Mouse (Mus musculus) kidney, embryonic 16.5 days (tissue): ENCODE data around the gene Yeats2. TPM values are rescaled to one million over a fixed set of nuclear protein-coding genes. Genes with fewer than 3 reads are reported as not detected.
"Not testable (repeated sequence)": the region's sequence is repeated elsewhere in the genome, so short reads cannot be mapped to it uniquely, and the experiment has no call there.

Experiments
- ATAC-seq: fragments of 200-750 bp; cut with Nextera tagmentation; 2 replicates; pipeline ENCODE4 v1.8.0; 2017; ENCODE audit warnings: moderate TSS enrichment; ENCODE audit not compliant: low FRiP score, low TSS enrichment
- H3K27ac ChIP-seq: fragments of 300-500 bp; sonication (generic); 2 replicates; pipeline ENCODE4 v1.5.1; 2014; ENCODE audit warnings: low read length
- H3K27me3 ChIP-seq: fragments of 300-500 bp; sonication (generic); 2 replicates; pipeline ENCODE4 v1.6.1; 2014; ENCODE audit warnings: low read length, control low read depth, mixed read lengths; ENCODE audit not compliant: insufficient read depth
- H3K36me3 ChIP-seq: fragments of 300-500 bp; sonication (generic); 2 replicates; pipeline ENCODE4 v1.6.1; 2014; ENCODE audit warnings: low read length, control low read depth, mixed read lengths; ENCODE audit not compliant: insufficient read depth
- H3K4me1 ChIP-seq: fragments of 300-500 bp; sonication (generic); 2 replicates; pipeline ENCODE4 v1.6.1; 2014; ENCODE audit warnings: low read length, control low read depth, mixed read lengths; ENCODE audit not compliant: insufficient read depth
- H3K4me2 ChIP-seq: fragments of 300-500 bp; sonication (generic); replicated peaks from 2 replicates; pipeline ENCODE4 v1.6.1; 2014; ENCODE audit warnings: low read depth, low read length
- H3K4me3 ChIP-seq: fragments of 300-500 bp; sonication (generic); 2 replicates; pipeline ENCODE4 v1.5.1; 2014; ENCODE audit warnings: mild to moderate bottlenecking, low read length
- H3K9ac ChIP-seq: fragments of 300-500 bp; sonication (generic); replicated peaks from 2 replicates; pipeline ENCODE4 v1.6.1; 2014; ENCODE audit warnings: low read length
- H3K9me3 ChIP-seq: fragments of 300-500 bp; sonication (generic); 2 replicates; pipeline ENCODE4 v1.6.1; 2016; ENCODE audit warnings: low read length, control low read depth
- WGBS: fragments of 180-500 bp; shearing (Covaris S2); extraction: QIAGEN DNeasy Blood & Tissue Kit; methylation state at CpG from one replicate; pipeline ENCODE4 v1.1.7; 2014; 5-methylcytosine and 5-hydroxymethylcytosine counted together
- polyA plus RNA-seq: library from polyadenylated mRNA; unstranded; fragments of >200 nt; fragmentation: Nextera tagmentation; extraction: Ambion mirVana; gene quantifications from 2 replicates; pipeline ENCODE4 v1.2.1, GENCODE M21; 2015

Yeats2 gene
- polyA plus RNA-seq, 1 experiment from 2014 or later: 31.5 TPM

- no peak overlapping the region for H3K4me3 ChIP-seq
- H3K27ac ChIP-seq: no peak overlapping the region
- 87% methylated on average over 4 of the region's 4 CpGs for WGBS
- no peak overlapping the region for H3K9ac ChIP-seq
- no peaks in the 10 kb centered on the region for H3K9me3 ChIP-seq
- H3K27me3 ChIP-seq: no peaks in the 10 kb centered on the region
- no peak overlapping the region for H3K4me2 ChIP-seq
- no peak for ATAC-seq
- H3K4me1 ChIP-seq: no peaks in the 10 kb centered on the region
- H3K36me3 ChIP-seq: peaks cover 40% of the 10 kb centered on the region
Measured at GRCm38 (mm10) chr16:20116069-20116468, 24.8 kb upstream of the Yeats2 start.

GRCm38 (mm10) chr16:20126319-20126883 is 14.5 kb upstream of the Yeats2 start:
- not testable (repeated sequence) for H3K4me1 ChIP-seq, ATAC-seq, H3K4me2 ChIP-seq, H3K9me3 ChIP-seq, H3K27me3 ChIP-seq, H3K27ac ChIP-seq, H3K9ac ChIP-seq, H3K4me3 ChIP-seq
- 72% methylated on average over 10 of the region's 10 CpGs for WGBS
- peaks cover 35% of the 10 kb centered on the region for H3K36me3 ChIP-seq

GRCm38 (mm10) chr16:20130397-20130796 is 10.5 kb upstream of the Yeats2 start:
- Histone ChIP-seq H3K4me3 (no peak overlapping the region), H3K27me3 (no peaks in the 10 kb centered on the region), H3K9me3 (no peaks in the 10 kb centered on the region), H3K4me2 (no peak overlapping the region), H3K27ac (no peak overlapping the region), H3K36me3 (peaks cover 12% of the 10 kb centered on the region; the same call in 1 of the 2 replicates), H3K4me1 (no peaks in the 10 kb centered on the region), H3K9ac (no peak overlapping the region)
- 56% methylated on average over 2 of the region's 2 CpGs for WGBS
- no peak for ATAC-seq

- ATAC-seq: no peak
Measured at GRCm38 (mm10) chr16:20144568-20144967, 3.7 kb downstream of the Yeats2 start.

GRCm38 (mm10) chr16:20151991-20152390 is 11.1 kb downstream of the Yeats2 start:
- no peaks in the 10 kb centered on the region for H3K9me3 ChIP-seq
- H3K27me3 ChIP-seq: no peaks in the 10 kb centered on the region
- no peak for ATAC-seq
- no peaks in the 10 kb centered on the region for H3K4me1 ChIP-seq
- no peak overlapping the region for H3K9ac ChIP-seq
- H3K4me3 ChIP-seq: no peak overlapping the region
- H3K27ac ChIP-seq: no peak overlapping the region
- peaks cover 16% of the 10 kb centered on the region for H3K36me3 ChIP-seq
- H3K4me2 ChIP-seq: no peak overlapping the region
- WGBS: 66% methylated on average over 5 of the region's 5 CpGs

More at GRCm38 (mm10) chr16:20144568-20144967, 3.7 kb downstream of the Yeats2 start:
- Histone ChIP-seq H3K27ac (no peak overlapping the region), H3K27me3 (no peaks in the 10 kb centered on the region), H3K36me3 (peaks cover 9% of the 10 kb centered on the region), H3K4me3 (no peak overlapping the region), H3K4me2 (no peak overlapping the region), H3K4me1 (peaks cover 18% of the 10 kb centered on the region), H3K9me3 (no peaks in the 10 kb centered on the region), H3K9ac (no peak overlapping the region)
- WGBS: 94% methylated on average over 3 of the region's 3 CpGs

GRCm38 (mm10) chr16:20153742-20154141 is 12.9 kb downstream of the Yeats2 start:
- no peaks in the 10 kb centered on the region for H3K9me3 ChIP-seq
- H3K36me3 ChIP-seq: peaks cover 23% of the 10 kb centered on the region
- no peak overlapping the region for H3K4me3 ChIP-seq
- no peak overlapping the region for H3K4me2 ChIP-seq
- H3K27ac ChIP-seq: no peak overlapping the region
- ATAC-seq: no peak
- H3K4me1 ChIP-seq: no peaks in the 10 kb centered on the region
- no peaks in the 10 kb centered on the region for H3K27me3 ChIP-seq
- no peak overlapping the region for H3K9ac ChIP-seq
- WGBS: 80% methylated on average over 3 of the region's 3 CpGs

- H3K4me2 ChIP-seq: no peak overlapping the region
- ATAC-seq: no peak
- H3K4me3 ChIP-seq: no peak overlapping the region
- H3K9ac ChIP-seq: no peak overlapping the region
- H3K27me3 ChIP-seq: no peaks in the 10 kb centered on the region
- no peak overlapping the region for H3K27ac ChIP-seq
- no peaks in the 10 kb centered on the region for H3K9me3 ChIP-seq
- H3K4me1 ChIP-seq: no peaks in the 10 kb centered on the region
- 88% methylated on average over 2 of the region's 2 CpGs for WGBS
- H3K36me3 ChIP-seq: peaks cover 55% of the 10 kb centered on the region
Measured at GRCm38 (mm10) chr16:20160130-20160529, 19.3 kb downstream of the Yeats2 start.

GRCm38 (mm10) chr16:20169071-20169470 is 28.2 kb downstream of the Yeats2 start:
- no peaks in the 10 kb centered on the region for H3K4me1 ChIP-seq
- H3K9ac ChIP-seq: no peak overlapping the region
- H3K4me2 ChIP-seq: no peak overlapping the region
- peaks cover 68% of the 10 kb centered on the region for H3K36me3 ChIP-seq
- no peaks in the 10 kb centered on the region for H3K27me3 ChIP-seq
- no peak overlapping the region for H3K27ac ChIP-seq
- no peak for ATAC-seq
- no peak overlapping the region for H3K4me3 ChIP-seq
- peaks cover 7% of the 10 kb centered on the region; the same call in 1 of the 2 replicates for H3K9me3 ChIP-seq
- 86% methylated on average over 3 of the region's 3 CpGs for WGBS

- Histone ChIP-seq H3K4me2 (no peak overlapping the region), H3K27ac (no peak overlapping the region), H3K27me3 (no peaks in the 10 kb centered on the region), H3K9me3 (peaks cover 7% of the 10 kb centered on the region; the same call in 1 of the 2 replicates), H3K4me1 (no peaks in the 10 kb centered on the region), H3K4me3 (no peak overlapping the region), H3K9ac (no peak overlapping the region), H3K36me3 (peaks cover 70% of the 10 kb centered on the region)
- ATAC-seq: no peak
- WGBS: 84% methylated on average over 3 of the region's 3 CpGs
Measured at GRCm38 (mm10) chr16:20169471-20170106, 28.7 kb downstream of the Yeats2 start.

- Histone ChIP-seq H3K27ac (no peak overlapping the region), H3K4me2 (no peak overlapping the region), H3K36me3 (peaks cover 45% of the 10 kb centered on the region), H3K9me3 (no peaks in the 10 kb centered on the region), H3K4me3 (no peak overlapping the region), H3K27me3 (no peaks in the 10 kb centered on the region), H3K4me1 (no peaks in the 10 kb centered on the region), H3K9ac (no peak overlapping the region)
- no peak for ATAC-seq
- WGBS: 86% methylated on average over 23 of the region's 23 CpGs
Measured at GRCm38 (mm10) chr16:20179406-20180175, 38.7 kb downstream of the Yeats2 start.
